In the genomic region with DNA sequence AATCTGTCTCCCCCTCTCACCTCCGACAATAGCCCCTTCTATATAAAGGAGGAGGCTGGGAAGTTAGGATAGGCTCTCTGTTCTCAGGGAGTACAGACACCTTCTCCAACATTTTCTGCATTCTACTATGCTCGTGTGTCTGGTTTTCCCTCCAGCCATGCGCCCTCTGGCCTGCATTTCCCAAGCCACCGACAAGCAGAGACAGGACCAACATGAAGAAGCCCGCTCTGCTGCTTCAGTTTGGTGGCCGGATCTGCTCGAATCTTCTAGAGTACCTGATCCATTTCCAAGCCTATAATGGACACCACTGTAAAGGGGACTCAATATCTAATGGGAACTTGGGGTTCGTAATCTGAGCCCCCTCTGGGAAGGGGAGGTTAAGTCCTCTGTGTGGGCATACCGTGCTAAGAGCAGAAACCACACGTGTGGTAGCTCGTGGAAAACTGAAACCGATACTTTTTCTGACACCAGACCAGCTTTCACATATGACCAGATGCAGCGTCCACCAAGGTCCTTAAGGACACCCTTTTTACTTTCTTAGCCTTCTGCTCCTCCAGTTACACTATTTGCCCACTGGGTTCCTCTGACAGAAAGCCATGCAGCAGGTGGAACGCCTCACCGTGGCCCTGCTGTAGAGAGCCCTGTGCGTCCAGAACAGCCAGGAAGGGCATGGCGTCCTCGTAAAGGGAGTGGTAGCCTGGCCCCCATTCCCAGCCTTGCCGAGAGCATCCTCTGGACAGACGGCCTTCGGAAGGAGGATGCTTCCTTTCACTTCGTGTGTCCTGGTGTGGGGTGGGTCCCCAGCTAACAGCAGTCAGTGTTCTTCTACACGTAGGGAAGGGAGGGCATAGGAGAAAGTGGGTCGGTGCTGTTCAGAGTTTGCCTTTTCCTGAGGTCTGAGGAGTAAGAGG, we compare ENCODE assay signal across 12 mouse cellular contexts. TPM values are rescaled to one million over a fixed set of nuclear protein-coding genes. Genes with fewer than 3 reads are reported as not detected.
DNase-seq lines count a peak whose midpoint lies in the region; ATAC-seq and TF ChIP-seq lines count a peak whose summit lies in the region.
"Had no signal": no experiment of that assay in that cellular context is flagged by ENCODE, and none has a peak within 500 bp of the region (broad histone marks: within the 10 kb centered on the region; RNA-seq: fewer than 3 reads in every experiment).

No protein-coding gene starts in this region.

- peak overlapping the region; percentile 44; the same call in 1 of the 2 replicates for H3K27ac ChIP-seq in forebrain, embryonic 10.5 days
- H3K27ac ChIP-seq in forebrain, embryonic 13.5 days = no peak overlapping the region
- H3K27ac ChIP-seq in hindbrain, embryonic 10.5 days = peak overlapping the region; percentile 36
- H3K27ac ChIP-seq in hindbrain, embryonic 16.5 days (ENCODE audit: low read depth, low read length) = no peak overlapping the region
- H3K27ac ChIP-seq in left cerebral cortex, adult 2 months = no peak overlapping the region
- H3K27ac ChIP-seq: intestine, embryonic 15.5 days had no signal

- H3K36me3 ChIP-seq in forebrain, embryonic 10.5 days (replicated peaks) = no peaks in the 10 kb centered on the region
- no peaks in the 10 kb centered on the region for H3K36me3 ChIP-seq in forebrain, embryonic 13.5 days (ENCODE audit: poor library complexity, severe bottlenecking)
- no peaks in the 10 kb centered on the region for H3K36me3 ChIP-seq in hindbrain, embryonic 10.5 days
- H3K36me3 ChIP-seq in hindbrain, embryonic 16.5 days (ENCODE audit: control insufficient read depth, insufficient read depth, low read length) = no peaks in the 10 kb centered on the region
- H3K36me3 ChIP-seq: intestine, embryonic 15.5 days; limb, embryonic 13.5 days had no signal

- H3K4me2 ChIP-seq in forebrain, embryonic 13.5 days = no peak overlapping the region
- H3K4me2 ChIP-seq in hindbrain, embryonic 16.5 days (ENCODE audit: low read length) = no peak overlapping the region
- H3K4me2 ChIP-seq: intestine, embryonic 15.5 days; limb, embryonic 13.5 days; lung, embryonic 14.5 days had no signal

- H3K4me3 ChIP-seq in forebrain, embryonic 10.5 days = no peak overlapping the region
- no peak overlapping the region for H3K4me3 ChIP-seq in forebrain, embryonic 13.5 days
- no peak overlapping the region for H3K4me3 ChIP-seq in hindbrain, embryonic 10.5 days
- H3K4me3 ChIP-seq in hindbrain, embryonic 16.5 days (ENCODE audit: low read length) = no peak overlapping the region
- H3K4me3 ChIP-seq in left cerebral cortex, adult 2 months = no peak overlapping the region
- H3K4me3 ChIP-seq: intestine, embryonic 15.5 days; limb, embryonic 13.5 days had no signal

- H3K27me3 ChIP-seq in forebrain, embryonic 10.5 days (ENCODE audit: poor library complexity, severe bottlenecking) = peaks cover 3% of the 10 kb centered on the region; the same call in 1 of the 2 replicates
- H3K27me3 ChIP-seq in forebrain, embryonic 13.5 days = no peaks in the 10 kb centered on the region
- H3K27me3 ChIP-seq in hindbrain, embryonic 10.5 days (ENCODE audit: insufficient read depth, poor library complexity, severe bottlenecking) = no peaks in the 10 kb centered on the region
- H3K27me3 ChIP-seq in hindbrain, embryonic 16.5 days (replicated peaks; ENCODE audit: control insufficient read depth, insufficient read depth, low read length) = no peaks in the 10 kb centered on the region
- H3K27me3 ChIP-seq: intestine, embryonic 15.5 days; limb, embryonic 13.5 days had no signal

- WGBS in forebrain, embryonic 10.5 days = 84% methylated on average over 24 of the region's 24 CpGs
- WGBS in forebrain, embryonic 13.5 days = 84% methylated on average over 24 of the region's 24 CpGs
- WGBS in hindbrain, embryonic 10.5 days = 81% methylated on average over 24 of the region's 24 CpGs
- WGBS in hindbrain, embryonic 16.5 days = 85% methylated on average over 24 of the region's 24 CpGs

- DNase-seq in forebrain, embryonic 10.5 days (ENCODE audit: extremely low spot score, low spot score) = no peak
- no peak for DNase-seq in hindbrain, embryonic 10.5 days (ENCODE audit: low spot score)
- DNase-seq in urinary bladder, postnatal 25 days (ENCODE audit: low spot score) = peak; percentile 38
- no peak for DNase-seq in urinary bladder, adult 2 months (ENCODE audit: low spot score)
- peak; percentile 64 to 74 for DNase-seq in urinary bladder, postnatal 36 days (ENCODE audit: low spot score in 2 of 2)
- no peak for DNase-seq in left cerebral cortex, adult 2 months (ENCODE audit: extremely low spot score in 1 of 2, low spot score in 2 of 2)
- DNase-seq: lung, embryonic 14.5 days; right cerebral cortex, postnatal 4 days had no signal

- H3K4me1 ChIP-seq in forebrain, embryonic 10.5 days = peaks cover 55% of the 10 kb centered on the region
- peaks cover 6% of the 10 kb centered on the region; the same call in 1 of the 2 replicates for H3K4me1 ChIP-seq in forebrain, embryonic 13.5 days
- H3K4me1 ChIP-seq in hindbrain, embryonic 10.5 days (replicated peaks) = peaks cover 33% of the 10 kb centered on the region
- H3K4me1 ChIP-seq in hindbrain, embryonic 16.5 days (ENCODE audit: control insufficient read depth, insufficient read depth, low read depth, low read length) = no peaks in the 10 kb centered on the region; the same call in 1 of the 2 replicates

- no peak for ATAC-seq in forebrain, embryonic 13.5 days
- no peak for ATAC-seq in hindbrain, embryonic 16.5 days

- TF ChIP-seq CTCF in left cerebral cortex, adult 2 months (IDR thresholded peaks at IDR 0.05) = no peak

- H3K9me3 ChIP-seq in forebrain, embryonic 10.5 days = no peaks in the 10 kb centered on the region
- no peaks in the 10 kb centered on the region for H3K9me3 ChIP-seq in forebrain, embryonic 13.5 days (replicated peaks)
- H3K9me3 ChIP-seq in hindbrain, embryonic 10.5 days = no peaks in the 10 kb centered on the region
- H3K9me3 ChIP-seq in hindbrain, embryonic 16.5 days (ENCODE audit: control insufficient read depth, low read length) = no peaks in the 10 kb centered on the region
- H3K9me3 ChIP-seq: intestine, embryonic 15.5 days; limb, embryonic 13.5 days had no signal

- no peak overlapping the region for H3K9ac ChIP-seq in forebrain, embryonic 13.5 days
- no peak overlapping the region for H3K9ac ChIP-seq in hindbrain, embryonic 16.5 days (ENCODE audit: low read depth, low read length)
- H3K9ac ChIP-seq: intestine, embryonic 15.5 days; limb, embryonic 13.5 days; lung, embryonic 14.5 days had no signal

- intact Hi-C loops in left cerebral cortex, adult 2 months (cut with DNase I) = no loop called here

RNA-seq across cellular contexts. Expression of a gene that starts 17.6 kb away (rescaled TPM):
- polyA plus RNA-seq in forebrain, embryonic 10.5 days (2016; fragmentation: Nextera tagmentation; extraction: Ambion mirVana) = 169 and 173 TPM in 2 replicates
- 102 and 115 TPM in 2 replicates for polyA plus RNA-seq in forebrain, embryonic 13.5 days (2015; fragmentation: Nextera tagmentation; extraction: Ambion mirVana)
- polyA plus RNA-seq in hindbrain, embryonic 10.5 days (2016; fragmentation: Nextera tagmentation; extraction: Ambion mirVana) = 138 and 157 TPM in 2 replicates
- 98.8 and 112 TPM in 2 replicates for polyA plus RNA-seq in hindbrain, embryonic 16.5 days (2015; fragmentation: Nextera tagmentation; extraction: Ambion mirVana)
- polyA plus RNA-seq in urinary bladder, adult 2 months (2012; rRNA removed) = 136 and 138 TPM in 2 replicates
- 10 to 100 TPM; 92.3 to 93.6 TPM for total RNA-seq in left cerebral cortex, adult 2 months (2021)

RNA-seq across cellular contexts. Expression of a gene that starts 36.5 kb away (rescaled TPM):
- polyA plus RNA-seq in forebrain, embryonic 10.5 days (2016; fragmentation: Nextera tagmentation; extraction: Ambion mirVana) = 17.0 and 19.6 TPM in 2 replicates
- polyA plus RNA-seq in forebrain, embryonic 13.5 days (2015; fragmentation: Nextera tagmentation; extraction: Ambion mirVana) = 25.0 and 25.5 TPM in 2 replicates
- polyA plus RNA-seq in hindbrain, embryonic 10.5 days (2016; fragmentation: Nextera tagmentation; extraction: Ambion mirVana) = 17.6 and 18.5 TPM in 2 replicates
- polyA plus RNA-seq in hindbrain, embryonic 16.5 days (2015; fragmentation: Nextera tagmentation; extraction: Ambion mirVana) = 22.5 and 24.1 TPM in 2 replicates
- polyA plus RNA-seq in urinary bladder, adult 2 months (2012; rRNA removed) = 18.5 and 22.1 TPM in 2 replicates
- total RNA-seq in left cerebral cortex, adult 2 months (2021) = 10 to 100 TPM; 39.1 to 39.2 TPM

Comparison
In these comparisons a context has a peak if more than half of its experiments do, and no peak if none do; other contexts are left out.
1. DNase-seq: peak in urinary bladder, postnatal 25 days (single experiment) and urinary bladder, postnatal 36 days (2 of 2); none in forebrain, embryonic 10.5 days (single experiment), hindbrain, embryonic 10.5 days (single experiment), urinary bladder, adult 2 months (single experiment) and left cerebral cortex, adult 2 months (0 of 2).
2. H3K27ac ChIP-seq: peak in forebrain, embryonic 10.5 days (single experiment) and hindbrain, embryonic 10.5 days (single experiment); none in forebrain, embryonic 13.5 days (single experiment), hindbrain, embryonic 16.5 days (single experiment) and left cerebral cortex, adult 2 months (single experiment).